Mouse (Mus musculus) cortical plate, adult 2 months (tissue): ENCODE measurements around the gene Fam214b. TPM values are rescaled to one million over a fixed set of nuclear protein-coding genes. Genes with fewer than 3 reads are reported as not detected.
A peak's percentile ranks its signal among the peaks of the same experiment; 100 is the strongest.

ENCODE experiments used
- H3K27ac ChIP-seq: fragments of 200-500 bp; 2 replicates; pipeline ENCODE4 v1.5.1; 2012; ENCODE audit warnings: low read length, control low read depth, inconsistent platforms; ENCODE audit not compliant: insufficient read depth
- H3K4me1 ChIP-seq: fragments of 200-500 bp; 2 replicates; pipeline ENCODE4 v1.6.1; 2011; ENCODE audit warnings: low read length; ENCODE audit not compliant: control insufficient read depth, insufficient read depth
- H3K4me3 ChIP-seq: fragments of 200-500 bp; 2 replicates; pipeline ENCODE4 v1.5.1; 2011; ENCODE audit warnings: mild to moderate bottlenecking, low read length, control low read depth; ENCODE audit not compliant: insufficient read depth
- CTCF ChIP-seq: fragments of 200-500 bp; IDR thresholded peaks from 2 replicates; pipeline ENCODE4 v1.5.1; 2011; ENCODE audit warnings: mild to moderate bottlenecking, control low read depth, low read length; ENCODE audit not compliant: insufficient read depth; ENCODE audit errors: extremely low read depth
- POLR2A ChIP-seq: fragments of 200-500 bp; IDR thresholded peaks from 2 replicates; pipeline ENCODE4 v1.6.1; 2011; ENCODE audit warnings: mild to moderate bottlenecking, low read length, control low read depth; ENCODE audit not compliant: insufficient read depth; ENCODE audit errors: extremely low read depth
- polyA plus RNA-seq: library from polyadenylated mRNA; depleted of rRNA; stranded (reverse); fragments of >200 nt; gene quantifications from 2 replicates; pipeline ENCODE4 v1.2.3, GENCODE M21; 2012

Gene Fam214b
- polyA plus RNA-seq, 1 experiment = 28.5 TPM

- no peak for TF ChIP-seq POLR2A
- no peak for TF ChIP-seq CTCF
These were observed 26.2 kb downstream of the Fam214b start for GRCm38 (mm10) chr4:43019641-43020465.

GRCm38 (mm10) chr4:43019176-43019575 lies 26.8 kb downstream of the Fam214b start:
- H3K4me3 ChIP-seq = no peak overlapping the region
- TF ChIP-seq CTCF (no peak), POLR2A (no peak)
- H3K27ac ChIP-seq = no peak overlapping the region
- peaks cover 2% of the 10 kb centered on the region; the same call in 1 of the 2 replicates for H3K4me1 ChIP-seq

More at GRCm38 (mm10) chr4:43019641-43020465, 26.2 kb downstream of the Fam214b start:
- Histone ChIP-seq H3K4me3 (no peak overlapping the region), H3K4me1 (peaks cover 4% of the 10 kb centered on the region; the same call in 1 of the 2 replicates), H3K27ac (no peak overlapping the region)

- H3K4me3 ChIP-seq = no peak overlapping the region
- no peak overlapping the region for H3K27ac ChIP-seq
- no peaks in the 10 kb centered on the region for H3K4me1 ChIP-seq
- TF ChIP-seq CTCF (no peak), POLR2A (no peak)
These were observed 27.9 kb downstream of the Fam214b start for GRCm38 (mm10) chr4:43018156-43018555.

- TF ChIP-seq CTCF (no peak), POLR2A (no peak)
- Histone ChIP-seq H3K4me1 (peaks cover 3% of the 10 kb centered on the region; the same call in 1 of the 2 replicates), H3K4me3 (no peak overlapping the region), H3K27ac (no peak overlapping the region)
These were observed 33.9 kb downstream of the Fam214b start for GRCm38 (mm10) chr4:43012091-43012490.

GRCm38 (mm10) chr4:43010161-43011038 lies 35.6 kb downstream of the Fam214b start, which contains the start of gene Fancg:
TSS of gene Fancg (minus strand) at chr4:43010506.
- Histone ChIP-seq H3K4me1 (peaks cover 3% of the 10 kb centered on the region; the same call in 1 of the 2 replicates), H3K27ac (no peak within 1 kb of the TSS), H3K4me3 (peak within 1 kb of the TSS; percentile 54)
- no peak for TF ChIP-seq CTCF
- TF ChIP-seq POLR2A = no peak

- Histone ChIP-seq H3K27ac (no peak overlapping the region), H3K4me1 (peaks cover 3% of the 10 kb centered on the region; the same call in 1 of the 2 replicates)
- TF ChIP-seq CTCF (peak; percentile 29), POLR2A (no peak)
These were observed 40.3 kb downstream of the Fam214b start for GRCm38 (mm10) chr4:43005765-43006164.

GRCm38 (mm10) chr4:43004951-43005350 lies 41.1 kb downstream of the Fam214b start:
- Histone ChIP-seq H3K4me1 (peaks cover 3% of the 10 kb centered on the region; the same call in 1 of the 2 replicates), H3K27ac (0 out of 2 replicates have a peak overlapping the region, but pooled peaks have one; percentile 41), H3K4me3 (no peak overlapping the region)
- TF ChIP-seq POLR2A = no peak
- TF ChIP-seq CTCF = no peak

More at GRCm38 (mm10) chr4:43005765-43006164, 40.3 kb downstream of the Fam214b start:
- no peak overlapping the region for H3K4me3 ChIP-seq

GRCm38 (mm10) chr4:43002756-43003439 lies 43.1 kb downstream of the Fam214b start:
- no peak overlapping the region for H3K4me3 ChIP-seq
- no peak for TF ChIP-seq CTCF
- no peak for TF ChIP-seq POLR2A
- H3K27ac ChIP-seq = no peak overlapping the region
- H3K4me1 ChIP-seq = peaks cover 4% of the 10 kb centered on the region; the same call in 1 of the 2 replicates

- no peak for TF ChIP-seq CTCF
- no peak for TF ChIP-seq POLR2A
- no peak overlapping the region for H3K4me3 ChIP-seq
- H3K4me1 ChIP-seq = peaks cover 4% of the 10 kb centered on the region; the same call in 1 of the 2 replicates
- no peak overlapping the region for H3K27ac ChIP-seq
These were observed 44.7 kb downstream of the Fam214b start for GRCm38 (mm10) chr4:43001272-43001671.
